Mouse (Mus musculus) NIH3T3 (cell line): ENCODE data around the gene Tnfrsf12a.

Source experiments
- DNase-seq: peaks from one replicate; pipeline ENCODE4 v3.0.0-alpha.2; 2012; ENCODE audit warnings: low read depth

The Tnfrsf12a gene

GRCm38 (mm10) chr17:23645894-23646293 is 31.4 kb downstream of the Tnfrsf12a start:
- DNase-seq, result no peak

GRCm38 (mm10) chr17:23644613-23645495 is 32.4 kb downstream of the Tnfrsf12a start, which contains the start of gene Mmp25:
Gene Mmp25 (minus strand): TSS chr17:23645277.
- DNase-seq, result no peak

DNA sequence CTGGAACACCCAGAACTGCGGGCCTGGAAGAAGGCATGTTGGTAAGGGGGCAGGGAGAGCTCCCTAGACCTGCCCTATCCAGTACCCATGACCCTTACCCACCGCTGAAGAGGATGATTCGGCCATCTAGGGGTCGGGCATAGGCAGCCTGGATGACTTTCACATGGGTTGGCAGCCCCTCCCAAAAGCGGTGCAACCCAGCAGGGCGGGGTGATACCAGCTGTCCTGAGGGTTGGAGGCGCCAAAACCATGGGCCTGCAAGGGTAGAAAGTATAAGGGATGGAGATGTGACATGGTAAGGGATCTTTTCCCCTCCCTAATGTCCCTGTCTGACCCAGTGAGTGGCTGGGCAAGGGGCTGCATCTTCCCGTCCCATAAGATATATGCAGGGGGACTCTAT is 46.0 kb downstream of the Tnfrsf12a start:
- no peak for DNase-seq

DNA sequence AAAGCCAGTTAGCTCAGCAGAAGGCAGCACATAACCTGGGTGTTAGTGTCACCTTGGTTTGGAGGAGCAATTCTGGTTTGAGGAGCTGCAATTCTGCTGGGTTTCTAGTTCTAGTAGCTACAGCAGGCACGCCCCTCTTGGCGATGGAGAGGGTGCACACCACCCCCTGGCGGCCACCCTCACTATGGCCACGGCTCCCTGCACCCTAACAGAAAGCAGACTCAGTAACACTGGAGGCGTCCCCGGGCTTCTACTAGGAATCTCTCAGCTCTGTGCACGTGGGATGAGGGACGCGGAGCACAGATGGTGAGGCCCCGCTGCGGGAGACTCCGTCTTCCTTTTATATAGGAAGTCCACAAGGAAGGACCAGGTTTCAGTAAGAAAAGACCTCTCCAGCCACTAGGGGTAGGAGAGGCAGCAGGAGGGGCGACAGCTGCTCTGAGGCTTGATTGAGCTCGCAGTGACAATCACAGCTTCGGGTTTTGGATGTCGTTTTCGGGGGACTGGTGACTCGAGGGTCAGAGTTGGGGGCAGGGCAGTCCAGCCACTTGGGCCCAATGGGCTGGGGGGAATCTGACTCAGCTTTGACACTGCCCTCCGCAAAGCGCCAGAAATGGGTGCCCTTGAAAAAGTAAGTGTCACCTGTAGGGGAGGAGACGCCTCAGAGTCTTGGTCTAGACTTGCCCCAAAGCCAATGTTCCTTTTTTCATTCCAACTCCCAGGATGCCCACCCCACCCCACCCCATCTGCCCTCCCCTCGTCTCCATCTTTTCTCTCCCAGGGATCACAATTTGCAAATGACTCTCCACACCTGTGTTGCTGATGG is 46.9 kb downstream of the Tnfrsf12a start:
- peak; percentile 89 for DNase-seq

GRCm38 (mm10) chr17:23627813-23628212 is 49.5 kb downstream of the Tnfrsf12a start:
- DNase-seq, result no peak
